Mouse (Mus musculus) testis, adult 2 months (tissue): ENCODE measurements around the gene Olfr726.

ENCODE experiments used
- CTCF ChIP-seq: fragments of 200-500 bp; IDR thresholded peaks from 2 replicates; pipeline ENCODE4 v1.5.1; 2012; ENCODE audit warnings: low read depth, mild to moderate bottlenecking, inconsistent platforms, low read length, moderate library complexity; ENCODE audit not compliant: control insufficient read depth, insufficient read depth, insufficient replicate concordance
- POLR2A ChIP-seq: fragments of 200-500 bp; IDR thresholded peaks from 2 replicates; pipeline ENCODE4 v1.6.1; 2012; ENCODE audit warnings: low read depth, mild to moderate bottlenecking, inconsistent platforms, low read length, moderate library complexity; ENCODE audit not compliant: control insufficient read depth

DNA sequence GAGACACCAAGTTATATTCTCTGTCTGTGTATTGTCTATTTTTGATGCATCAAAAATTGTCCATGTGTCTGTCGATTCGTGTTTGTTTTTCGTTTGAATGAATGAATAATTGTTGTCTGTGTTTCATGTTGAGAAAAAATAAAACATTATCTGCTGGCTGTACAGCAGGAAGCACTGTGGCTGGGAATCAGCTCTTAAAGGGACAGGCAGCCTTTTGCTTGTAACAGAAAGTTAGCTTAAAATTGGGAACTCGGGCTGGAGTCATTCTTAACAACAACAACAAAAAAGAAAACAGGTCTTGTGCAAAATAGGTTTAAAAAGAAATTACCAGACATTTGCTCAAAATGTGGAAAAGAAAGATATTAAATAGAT is 28.0 kb downstream of the Olfr726 start:
- TF ChIP-seq CTCF = no peak
- no peak for TF ChIP-seq POLR2A
